Mouse (Mus musculus) heart, embryonic 12.5 days (tissue): ENCODE results near the gene Magi1. TPM values are rescaled to one million over a fixed set of nuclear protein-coding genes. Genes with fewer than 3 reads are reported as not detected.

Experiments used
- ATAC-seq: fragments of 200-750 bp; cut with Nextera tagmentation; 2 replicates; pipeline ENCODE4 v1.8.0; 2017; ENCODE audit warnings: moderate TSS enrichment, moderate library complexity; ENCODE audit not compliant: insufficient number of reproducible peaks, low FRiP score
- H3K27ac ChIP-seq: fragments of 300-500 bp; sonication (generic); 2 replicates; pipeline ENCODE4 v1.5.1; 2016; ENCODE audit warnings: mild to moderate bottlenecking, moderate library complexity; ENCODE audit not compliant: poor library complexity, severe bottlenecking
- H3K27me3 ChIP-seq: fragments of 300-500 bp; sonication (generic); replicated peaks from 2 replicates; pipeline ENCODE4 v1.6.1; 2016; ENCODE audit warnings: mild to moderate bottlenecking, moderate library complexity
- H3K36me3 ChIP-seq: fragments of 300-500 bp; sonication (generic); 2 replicates; pipeline ENCODE4 v1.6.1; 2016; ENCODE audit warnings: mild to moderate bottlenecking, moderate library complexity
- H3K4me1 ChIP-seq: fragments of 300-500 bp; sonication (generic); replicated peaks from 2 replicates; pipeline ENCODE4 v1.6.1; 2016; ENCODE audit warnings: mild to moderate bottlenecking
- H3K4me2 ChIP-seq: fragments of 300-500 bp; sonication (generic); 2 replicates; pipeline ENCODE4 v1.6.1; 2016; ENCODE audit warnings: mild to moderate bottlenecking, moderate library complexity
- H3K4me3 ChIP-seq: fragments of 300-500 bp; sonication (generic); 2 replicates; pipeline ENCODE4 v1.5.1; 2016; ENCODE audit warnings: mild to moderate bottlenecking
- H3K9ac ChIP-seq: fragments of 300-500 bp; sonication (generic); 2 replicates; pipeline ENCODE4 v1.6.1; 2016; ENCODE audit warnings: mild to moderate bottlenecking, moderate library complexity
- H3K9me3 ChIP-seq: fragments of 300-500 bp; sonication (generic); replicated peaks from 2 replicates; pipeline ENCODE4 v1.6.1; 2016; ENCODE audit warnings: mild to moderate bottlenecking, moderate library complexity
- WGBS: fragments of 180-500 bp; shearing (Covaris S2); methylation state at CpG from one replicate; pipeline ENCODE4 v1.1.7; 2016; 5-methylcytosine and 5-hydroxymethylcytosine counted together
- polyA plus RNA-seq: library from polyadenylated mRNA; unstranded; fragments of >200 nt; fragmentation: Nextera tagmentation; extraction: Ambion mirVana; gene quantifications from 2 replicates; pipeline ENCODE4 v1.2.1, GENCODE M21; 2016

Magi1 gene
- polyA plus RNA-seq, 1 experiment from 2014 or later = 9.9 TPM

DNA sequence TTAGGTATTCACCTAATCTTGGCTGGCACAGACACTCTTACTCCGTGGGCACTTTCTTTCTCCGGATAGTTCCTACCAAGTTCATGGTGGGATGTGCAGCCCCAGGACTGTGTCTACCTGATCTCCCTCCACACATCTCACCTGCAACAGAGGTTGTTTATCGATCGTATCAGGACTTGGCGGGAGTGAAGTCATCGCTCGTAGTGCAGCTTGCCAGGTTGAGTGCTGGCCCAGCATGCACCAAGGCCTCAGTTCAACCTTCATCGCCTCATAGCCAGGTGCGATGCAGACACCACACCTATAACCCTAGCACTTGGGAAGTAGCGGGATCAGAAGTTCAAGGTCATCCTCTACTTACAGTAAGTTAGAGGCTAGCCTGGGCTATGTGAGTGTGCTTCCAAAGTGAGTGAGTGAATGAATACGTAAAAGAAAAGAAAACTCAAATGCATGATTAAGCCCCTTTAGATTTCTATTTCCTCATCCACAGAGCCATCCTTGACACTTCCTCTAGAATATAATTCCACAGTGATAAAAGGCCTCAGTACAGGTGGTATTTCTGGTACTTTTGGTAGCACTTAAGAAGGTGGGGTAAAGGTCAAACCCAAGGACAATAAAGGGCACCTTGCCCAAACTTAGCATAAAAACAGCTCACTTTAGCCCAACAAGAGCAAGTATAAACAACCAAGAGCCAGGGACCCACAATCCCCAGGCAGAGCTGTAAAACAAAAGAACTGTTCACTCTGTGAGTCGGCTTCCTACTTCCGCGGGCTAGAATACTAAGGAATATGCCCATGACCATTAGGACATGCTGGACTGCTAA, 103.2 kb downstream of the Magi1 start:
- Histone ChIP-seq H3K27me3 (no peaks in the 10 kb centered on the region), H3K9me3 (no peaks in the 10 kb centered on the region), H3K4me1 (peaks cover 65% of the 10 kb centered on the region), H3K9ac (no peak overlapping the region), H3K4me2 (no peak overlapping the region), H3K4me3 (no peak overlapping the region), H3K36me3 (no peaks in the 10 kb centered on the region), H3K27ac (no peak overlapping the region)
- no peak for ATAC-seq
- 87% methylated on average over 14 of the region's 14 CpGs for WGBS

DNA sequence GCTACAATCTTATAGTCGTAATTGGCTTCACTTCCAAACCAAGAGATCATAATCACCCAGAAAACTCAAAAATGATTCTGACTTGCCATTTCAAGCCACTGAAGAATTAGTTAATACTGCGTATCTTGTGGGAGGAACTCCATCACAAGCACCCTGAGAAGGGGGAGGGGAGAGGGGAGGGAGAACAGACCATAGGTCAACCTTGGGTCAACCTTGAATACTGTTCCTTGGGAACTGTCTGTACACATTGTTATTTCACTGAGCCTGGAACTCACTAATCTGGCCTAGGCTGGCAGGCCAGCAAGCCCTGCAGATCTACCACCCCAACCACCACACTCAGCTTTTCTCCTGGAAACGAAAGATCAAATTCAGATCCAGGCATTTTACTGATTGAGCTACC, 106.2 kb downstream of the Magi1 start:
- no peak overlapping the region for H3K4me3 ChIP-seq
- peaks cover 44% of the 10 kb centered on the region for H3K4me1 ChIP-seq
- WGBS = 64% methylated on average over 3 of the region's 3 CpGs
- no peaks in the 10 kb centered on the region for H3K9me3 ChIP-seq
- peak overlapping the region; percentile 6; the same call in 1 of the 2 replicates for H3K27ac ChIP-seq
- no peaks in the 10 kb centered on the region for H3K27me3 ChIP-seq
- no peak overlapping the region for H3K4me2 ChIP-seq
- no peaks in the 10 kb centered on the region for H3K36me3 ChIP-seq
- no peak overlapping the region for H3K9ac ChIP-seq
- no peak for ATAC-seq

DNA sequence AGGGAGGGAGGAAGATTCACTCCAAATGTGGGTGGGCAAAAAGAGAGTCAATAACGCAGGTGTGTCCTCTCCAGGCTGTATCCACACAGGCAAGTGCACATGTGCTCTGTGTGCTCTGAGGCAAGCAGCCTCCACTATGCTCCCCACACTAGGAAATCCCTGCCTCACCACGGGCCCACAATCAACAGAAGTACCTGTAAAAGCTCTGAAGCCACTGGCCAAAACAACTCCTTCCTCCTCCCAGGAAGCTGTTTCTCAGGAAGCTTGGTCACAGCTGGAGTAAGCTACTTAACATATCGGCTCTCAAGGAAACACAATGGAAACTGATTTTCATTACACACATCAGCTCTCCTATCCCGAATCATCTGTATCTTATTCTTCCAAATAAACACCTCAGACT, 107.0 kb downstream of the Magi1 start:
- no peaks in the 10 kb centered on the region for H3K36me3 ChIP-seq
- 26% methylated on average over 4 of the region's 4 CpGs for WGBS
- H3K4me1 ChIP-seq = peaks cover 35% of the 10 kb centered on the region
- H3K4me2 ChIP-seq = no peak overlapping the region
- no peak for ATAC-seq
- no peak overlapping the region for H3K4me3 ChIP-seq
- H3K9ac ChIP-seq = no peak overlapping the region
- H3K27ac ChIP-seq = no peak overlapping the region
- no peaks in the 10 kb centered on the region for H3K9me3 ChIP-seq
- no peaks in the 10 kb centered on the region for H3K27me3 ChIP-seq

DNA sequence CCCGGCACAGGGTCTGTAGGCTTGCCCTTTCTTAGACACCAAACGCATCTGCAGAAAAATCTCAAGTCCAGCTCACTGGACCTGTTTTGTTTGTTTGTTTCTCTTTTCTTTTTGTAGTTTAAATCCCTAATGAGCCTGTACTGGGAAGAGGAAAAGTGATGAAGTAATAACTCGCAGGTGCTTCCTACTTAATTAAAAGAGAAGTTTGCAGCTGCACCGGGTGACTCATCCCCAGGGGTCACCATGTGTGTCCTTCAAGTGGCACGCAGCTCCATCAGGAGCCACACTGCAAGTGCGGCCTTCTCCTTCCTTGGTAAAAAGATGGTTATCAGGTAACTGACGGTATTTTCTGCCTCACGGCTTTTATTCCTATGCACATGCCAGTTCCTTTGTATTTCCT, 112.5 kb downstream of the Magi1 start:
- H3K4me1 ChIP-seq = peaks cover 33% of the 10 kb centered on the region
- peak overlapping the region; percentile 40 for H3K27ac ChIP-seq
- no peaks in the 10 kb centered on the region for H3K36me3 ChIP-seq
- no peak overlapping the region for H3K4me3 ChIP-seq
- WGBS = 38% methylated on average over 8 of the region's 8 CpGs
- no peaks in the 10 kb centered on the region for H3K9me3 ChIP-seq
- H3K9ac ChIP-seq = no peak overlapping the region
- ATAC-seq = no peak
- H3K27me3 ChIP-seq = no peaks in the 10 kb centered on the region
- H3K4me2 ChIP-seq = no peak overlapping the region

DNA sequence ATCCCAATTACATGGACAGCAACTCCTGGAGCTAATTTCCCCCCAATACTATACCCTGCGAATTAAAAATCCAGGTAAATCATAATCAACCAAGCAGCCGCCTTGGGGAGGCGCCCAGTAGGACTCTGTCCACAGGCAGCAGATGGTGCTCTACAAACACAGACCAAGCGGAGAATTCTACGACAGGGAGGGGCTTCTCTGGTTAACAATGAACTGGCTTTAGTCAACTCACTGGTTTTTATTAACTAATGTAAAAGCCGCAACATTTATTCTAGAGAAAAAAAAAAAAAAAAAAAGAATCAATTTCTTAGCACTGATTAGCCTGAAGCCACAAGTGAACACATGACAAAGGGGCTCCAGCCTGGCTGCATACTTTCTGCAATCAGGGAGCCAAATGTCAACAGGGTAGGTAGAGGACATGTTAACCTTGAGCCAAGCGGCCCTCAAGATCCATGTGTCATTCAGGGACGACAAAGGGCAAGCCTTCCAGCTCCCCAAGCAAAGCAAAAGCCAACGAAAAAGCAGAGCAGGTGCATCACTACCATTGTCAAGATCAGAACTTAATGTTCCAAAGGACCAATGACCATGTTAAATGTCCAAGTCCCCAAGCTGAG, 114.0 kb downstream of the Magi1 start:
- WGBS = 61% methylated on average over 9 of the region's 9 CpGs
- peak overlapping the region; percentile 23 for H3K4me2 ChIP-seq
- no peak overlapping the region for H3K4me3 ChIP-seq
- peak overlapping the region; percentile 66 for H3K27ac ChIP-seq
- H3K4me1 ChIP-seq = peaks cover 42% of the 10 kb centered on the region
- H3K36me3 ChIP-seq = no peaks in the 10 kb centered on the region
- no peak overlapping the region for H3K9ac ChIP-seq
- no peaks in the 10 kb centered on the region for H3K27me3 ChIP-seq
- ATAC-seq = no peak
- no peaks in the 10 kb centered on the region for H3K9me3 ChIP-seq

DNA sequence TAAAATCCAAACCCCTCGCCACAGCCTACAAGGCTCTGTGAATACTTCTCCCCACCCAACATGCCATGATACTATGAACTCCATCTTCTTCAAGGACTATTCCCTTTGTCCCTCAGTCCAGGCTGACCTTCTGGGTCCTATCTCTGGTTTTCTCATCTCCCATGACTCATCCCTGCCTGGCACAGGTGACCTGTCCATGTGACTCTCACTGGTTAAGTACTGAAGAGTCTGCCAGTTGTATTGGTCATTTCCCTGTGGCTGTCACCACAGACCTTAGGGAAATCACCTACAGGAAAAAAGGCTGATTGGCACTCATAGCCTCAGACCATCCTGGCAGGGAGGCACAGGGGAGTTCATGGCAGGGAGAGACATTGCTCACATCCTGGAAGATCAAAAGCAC, 117.8 kb downstream of the Magi1 start:
- ATAC-seq = no peak
- H3K4me3 ChIP-seq = no peak overlapping the region
- no peaks in the 10 kb centered on the region for H3K9me3 ChIP-seq
- H3K27me3 ChIP-seq = no peaks in the 10 kb centered on the region
- H3K4me1 ChIP-seq = peaks cover 64% of the 10 kb centered on the region
- H3K9ac ChIP-seq = no peak overlapping the region
- no peak overlapping the region for H3K4me2 ChIP-seq
- no peak overlapping the region for H3K27ac ChIP-seq
- no peaks in the 10 kb centered on the region for H3K36me3 ChIP-seq
- 84% methylated on average over 1 of the region's 1 CpGs for WGBS

DNA sequence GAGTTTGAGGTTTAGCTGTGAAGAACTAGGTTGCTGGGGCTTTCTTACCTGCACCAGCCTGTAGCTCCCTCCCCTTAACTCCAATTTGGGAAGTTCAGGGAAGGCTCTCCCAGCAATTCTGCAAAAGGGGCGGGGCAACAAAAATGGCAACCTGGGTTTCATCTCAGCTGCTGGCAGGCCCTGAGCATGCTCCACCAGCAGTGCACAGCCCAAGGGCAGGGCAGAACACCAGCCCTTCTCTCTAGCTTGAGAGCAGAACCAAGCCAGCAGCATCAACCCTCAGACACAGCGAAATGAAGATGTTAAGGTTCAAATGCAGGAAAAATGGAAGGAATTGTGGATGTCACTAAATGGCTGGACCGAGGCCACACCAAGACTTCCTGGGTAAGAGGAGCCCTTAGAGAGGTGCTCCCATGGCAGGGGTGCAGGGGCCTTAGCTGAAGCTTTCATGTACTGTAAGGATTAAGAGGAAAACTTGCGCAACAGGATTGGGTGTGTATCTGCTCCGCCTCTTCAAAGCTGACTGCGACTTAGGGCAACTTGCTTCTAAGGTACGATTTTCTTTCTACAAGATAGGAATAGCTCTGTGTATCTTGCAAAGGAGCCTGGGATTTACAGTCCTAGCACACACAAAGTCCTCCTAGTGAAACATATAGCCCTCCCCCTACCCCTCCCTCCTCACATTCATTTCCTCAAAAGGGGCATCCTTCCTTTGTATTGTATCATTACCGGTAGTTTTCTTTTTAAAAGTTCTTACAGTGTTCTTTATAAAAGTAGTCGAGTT, 118.8 kb downstream of the Magi1 start:
- no peaks in the 10 kb centered on the region for H3K27me3 ChIP-seq
- WGBS = 77% methylated on average over 9 of the region's 9 CpGs
- no peak overlapping the region for H3K9ac ChIP-seq
- ATAC-seq = no peak
- H3K36me3 ChIP-seq = no peaks in the 10 kb centered on the region
- no peak overlapping the region for H3K4me3 ChIP-seq
- H3K9me3 ChIP-seq = no peaks in the 10 kb centered on the region
- peaks cover 60% of the 10 kb centered on the region for H3K4me1 ChIP-seq
- no peak overlapping the region for H3K27ac ChIP-seq
- H3K4me2 ChIP-seq = no peak overlapping the region

DNA sequence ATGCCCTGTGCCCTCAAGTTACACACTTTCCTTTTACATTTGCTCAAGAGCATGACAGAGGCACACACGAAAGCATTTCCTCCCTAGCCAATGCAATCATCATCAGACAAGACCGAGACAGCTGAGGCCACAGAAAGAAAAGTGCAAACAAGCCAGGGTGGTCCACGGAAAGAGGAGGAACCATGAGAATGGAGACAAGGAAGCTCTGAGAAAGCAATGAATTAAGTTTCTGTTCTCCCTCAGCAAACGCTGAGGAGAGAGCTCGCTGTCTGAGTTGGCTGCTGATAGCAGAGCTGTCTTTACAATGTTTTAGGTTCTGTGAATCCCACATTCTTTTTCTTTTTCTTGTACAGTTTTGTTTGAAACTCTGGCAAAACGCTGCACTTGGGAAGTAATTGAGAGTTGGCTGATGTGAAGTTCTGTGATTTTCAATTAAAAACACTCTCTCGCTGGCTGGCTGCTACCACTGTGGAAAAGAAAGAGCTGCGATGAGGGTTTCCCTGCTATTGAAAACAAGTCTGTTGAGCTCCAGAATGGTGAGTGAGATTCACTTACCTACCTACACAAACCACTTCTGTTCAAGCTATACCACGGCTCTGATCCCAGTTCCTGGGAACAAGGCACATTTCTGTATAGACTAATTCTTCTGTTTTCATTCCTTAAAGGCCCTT, 120.3 kb downstream of the Magi1 start:
- WGBS = 34% methylated on average over 9 of the region's 9 CpGs
- Histone ChIP-seq H3K27ac (peak overlapping the region; percentile 65), H3K36me3 (no peaks in the 10 kb centered on the region), H3K27me3 (no peaks in the 10 kb centered on the region), H3K9ac (0 out of 2 replicates have a peak overlapping the region, but pooled peaks have one; percentile 31), H3K4me2 (peak overlapping the region; percentile 55), H3K9me3 (no peaks in the 10 kb centered on the region), H3K4me1 (peaks cover 63% of the 10 kb centered on the region), H3K4me3 (peak overlapping the region; percentile 10; the same call in 1 of the 2 replicates)
- ATAC-seq = no peak

DNA sequence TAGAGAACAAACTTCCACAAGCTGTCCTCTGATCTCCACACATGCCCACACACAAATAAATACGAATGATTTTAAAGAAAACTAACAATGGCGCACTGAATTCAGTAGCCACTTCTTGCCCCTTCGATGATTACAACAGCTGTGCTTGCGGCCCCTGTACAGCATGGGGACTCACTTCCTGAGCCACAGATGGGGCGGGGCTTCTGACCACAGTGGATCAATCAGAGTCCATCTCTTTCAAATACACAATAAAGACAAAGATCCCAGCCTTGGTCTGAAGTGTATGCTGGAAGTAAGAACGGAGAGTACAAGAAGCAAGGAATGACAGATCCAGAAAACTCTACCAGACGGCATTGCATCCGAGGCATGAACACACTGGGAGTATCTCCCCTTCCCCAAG, 120.8 kb downstream of the Magi1 start:
- Histone ChIP-seq H3K9me3 (no peaks in the 10 kb centered on the region), H3K27me3 (no peaks in the 10 kb centered on the region), H3K36me3 (no peaks in the 10 kb centered on the region), H3K4me3 (peak overlapping the region; percentile 10; the same call in 1 of the 2 replicates), H3K27ac (peak overlapping the region; percentile 65), H3K4me1 (peaks cover 68% of the 10 kb centered on the region), H3K4me2 (peak overlapping the region; percentile 55), H3K9ac (no peak overlapping the region)
- ATAC-seq = no peak
- WGBS = 60% methylated on average over 8 of the region's 8 CpGs

DNA sequence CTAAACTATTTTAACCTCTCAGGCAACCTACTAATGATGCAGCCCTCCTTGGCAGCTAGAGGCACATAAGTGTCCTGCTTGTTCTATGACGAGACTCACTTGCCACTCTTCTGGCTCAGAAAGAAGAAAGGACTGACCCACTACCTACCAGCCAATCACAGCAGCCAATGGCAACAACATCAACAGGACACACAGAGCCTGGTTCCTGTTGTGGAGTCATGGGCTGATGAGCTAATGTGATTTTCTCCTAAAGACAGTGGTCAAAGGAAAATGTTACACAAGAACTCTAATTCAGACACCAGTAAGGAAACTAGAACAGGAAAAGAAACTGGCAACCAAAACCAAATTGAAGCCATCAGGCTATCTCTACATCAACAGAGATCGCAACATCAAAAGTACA, 124.5 kb downstream of the Magi1 start:
- Histone ChIP-seq H3K9ac (no peak overlapping the region), H3K36me3 (no peaks in the 10 kb centered on the region), H3K4me3 (no peak overlapping the region), H3K27ac (peak overlapping the region; percentile 74), H3K4me2 (no peak overlapping the region; the same call in 1 of the 2 replicates), H3K4me1 (peaks cover 68% of the 10 kb centered on the region), H3K9me3 (no peaks in the 10 kb centered on the region), H3K27me3 (no peaks in the 10 kb centered on the region)
- 14% methylated on average over 2 of the region's 2 CpGs for WGBS
- no peak for ATAC-seq
